Mouse (Mus musculus): ENCODE data around the gene Dnajb4.

Gene Dnajb4

GRCm38 (mm10) chr3:152224918-152225317, 14.8 kb upstream of the Dnajb4 start:
- ChIA-PET CTCF (interaction anchor here in 3 of 4 experiments (0.6 to 2.8 kb wide), 5 partner anchors 10 to 114 kb away, joined by 3 to 17 read pairs (median 6); no protein-coding TSS in a partner anchor), POLR2A (interaction anchor here (0.6 to 10.6 kb wide), 18 partner anchors 9 to 170 kb away, joined by 3 to 404 read pairs (median 5); partner anchors contain the start of genes Dnajb4 (in 1 of the 4), Fubp1 (in 1 of the 4), Usp33 (in 1 of the 4) and Zzz3 (in 1 of the 4))

- ChIA-PET POLR2A (interaction anchor here in 3 of 4 experiments (0.7 to 16.4 kb wide), 13 partner anchors 9 to 182 kb away, joined by 3 to 404 read pairs (median 4); partner anchors contain the start of gene Zzz3 (in 1 of the 3)), CTCF (no interaction called here)
These were observed 3.3 kb upstream of the Dnajb4 start for GRCm38 (mm10) chr3:152213416-152213815.

- POLR2A ChIA-PET = interaction anchor here (0.6 to 16.4 kb wide), 47 partner anchors 9 to 1701 kb away, joined by 3 to 404 read pairs (median 6); partner anchors contain the start of genes Gipc2 (in 2 of the 4), Rabggtb (in 1 of the 4) and Zzz3 (in 1 of the 4)
- CTCF ChIA-PET = interaction anchor here in 1 of 4 experiments (1.2 kb wide), 1 partner anchor 101 kb away, joined by 3 read pairs; no protein-coding TSS in a partner anchor
These were observed 1.7 kb upstream of the Dnajb4 start for GRCm38 (mm10) chr3:152211731-152212279.

GRCm38 (mm10) chr3:152210728-152211391, 758 bp upstream of the Dnajb4 start:
- ChIA-PET POLR2A (interaction anchor here (0.6 to 16.4 kb wide), 59 partner anchors 9 to 1702 kb away, joined by 3 to 404 read pairs (median 5); partner anchors contain the start of genes Gipc2 (in 2 of the 4), Zzz3 (in 2 of the 4), Nexn (in 1 of the 4) and Rabggtb (in 1 of the 4)), CTCF (interaction anchor here in 2 of 4 experiments (0.5 to 1.2 kb wide), 2 partner anchors 100 to 200 kb away, joined by 3 to 4 read pairs; no protein-coding TSS in a partner anchor)

- ChIA-PET POLR2A (interaction anchor here (0.6 to 16.4 kb wide), 39 partner anchors 9 to 303 kb away, joined by 3 to 404 read pairs (median 4); partner anchors contain the start of genes Gipc2 (in 3 of the 4), Miga1 (in 1 of the 4) and Zzz3 (in 1 of the 4)), CTCF (no interaction called here)
These were observed 730 bp downstream of the Dnajb4 start for GRCm38 (mm10) chr3:152209177-152209966.

- ChIA-PET POLR2A (interaction anchor here in 2 of 4 experiments (0.8 to 16.4 kb wide), 28 partner anchors 8 to 132 kb away, joined by 3 to 404 read pairs (median 6); partner anchors contain the start of genes Gipc2 (in 2 of the 2) and Miga1 (in 1 of the 2)), CTCF (no interaction called here)
These were observed 1.8 kb downstream of the Dnajb4 start for GRCm38 (mm10) chr3:152208096-152208885.

- ChIA-PET CTCF (no interaction called here), POLR2A (interaction anchor here in 3 of 4 experiments (0.6 to 16.4 kb wide), 14 partner anchors 8 to 60 kb away, joined by 3 to 404 read pairs (median 4); partner anchors contain the start of gene Gipc2 (in 1 of the 3))
These were observed 2.9 kb downstream of the Dnajb4 start for GRCm38 (mm10) chr3:152207156-152207555.

GRCm38 (mm10) chr3:152204577-152204976, 5.5 kb downstream of the Dnajb4 start:
- CTCF ChIA-PET = no interaction called here
- POLR2A ChIA-PET = interaction anchor here in 3 of 4 experiments (0.6 to 6.3 kb wide), 9 partner anchors 9 to 128 kb away, joined by 3 to 41 read pairs (median 3); partner anchors contain the start of gene Gipc2 (in 1 of the 3)

- CTCF ChIA-PET = interaction anchor here in 1 of 4 experiments (0.5 kb wide), 1 partner anchor 110 kb away, joined by 4 read pairs; no protein-coding TSS in a partner anchor
- POLR2A ChIA-PET = interaction anchor here in 2 of 4 experiments (0.6 to 6.3 kb wide), 8 partner anchors 10 to 128 kb away, joined by 3 to 41 read pairs (median 4); partner anchors contain the start of gene Gipc2 (in 1 of the 2)
These were observed 6.1 kb downstream of the Dnajb4 start for GRCm38 (mm10) chr3:152203996-152204395.

- ChIA-PET CTCF (interaction anchor here in 1 of 4 experiments (0.5 kb wide), 1 partner anchor 109 kb away, joined by 4 read pairs; no protein-coding TSS in a partner anchor), POLR2A (interaction anchor here in 2 of 4 experiments (1.0 to 5.2 kb wide), 4 partner anchors 9 to 129 kb away, joined by 3 to 29 read pairs (median 3); partner anchors contain the start of gene Gipc2 (in 1 of the 2))
These were observed 6.7 kb downstream of the Dnajb4 start for GRCm38 (mm10) chr3:152203411-152203810.

GRCm38 (mm10) chr3:152202942-152203341, 7.2 kb downstream of the Dnajb4 start:
- ChIA-PET CTCF (no interaction called here), POLR2A (interaction anchor here in 1 of 4 experiments (1.0 to 5.2 kb wide), 2 partner anchors 9 to 37 kb away, joined by 3 to 29 read pairs; no protein-coding TSS in a partner anchor)

GRCm38 (mm10) chr3:152201651-152202050, 8.5 kb downstream of the Dnajb4 start:
- ChIA-PET POLR2A (interaction anchor here in 2 of 4 experiments (0.7 to 1.8 kb wide), 8 partner anchors 9 to 95 kb away, joined by 3 to 5 read pairs (median 3); no protein-coding TSS in a partner anchor), CTCF (no interaction called here)

GRCm38 (mm10) chr3:152201181-152201580, 8.9 kb downstream of the Dnajb4 start:
- ChIA-PET CTCF (no interaction called here), POLR2A (interaction anchor here in 2 of 4 experiments (0.7 to 1.9 kb wide), 8 partner anchors 8 to 94 kb away, joined by 3 to 7 read pairs (median 3); no protein-coding TSS in a partner anchor)

- POLR2A ChIA-PET = interaction anchor here in 3 of 4 experiments (0.5 to 3.5 kb wide), 4 partner anchors 8 to 378 kb away, joined by 6 to 27 read pairs (median 8); partner anchors contain the start of genes Dnajb4 (in 1 of the 3) and Fubp1 (in 1 of the 3)
These were observed 11.0 kb downstream of the Dnajb4 start for GRCm38 (mm10) chr3:152199125-152199524.

GRCm38 (mm10) chr3:152197246-152197645, 12.9 kb downstream of the Dnajb4 start:
- POLR2A ChIA-PET = interaction anchor here in 2 of 4 experiments (1.2 to 3.5 kb wide), 4 partner anchors 10 to 32 kb away, joined by 4 to 27 read pairs (median 8); partner anchors contain the start of genes Dnajb4 (in 1 of the 2), Fubp1 (in 1 of the 2) and Gipc2 (in 1 of the 2)
- CTCF ChIA-PET = interaction anchor here in 3 of 4 experiments (0.6 to 1.2 kb wide), 3 partner anchors 10 to 103 kb away, joined by 3 to 5 read pairs (median 3); no protein-coding TSS in a partner anchor

More at GRCm38 (mm10) chr3:152199125-152199524, 11.0 kb downstream of the Dnajb4 start:
- CTCF ChIA-PET = no interaction called here

- ChIA-PET POLR2A (interaction anchor here (0.6 to 4.4 kb wide), 27 partner anchors 8 to 285 kb away, joined by 3 to 41 read pairs (median 5); partner anchors contain the start of genes Dnajb4 (in 3 of the 4), Fubp1 (in 3 of the 4) and Gipc2 (in 1 of the 4)), CTCF (interaction anchor here in 3 of 4 experiments (0.5 to 1.6 kb wide), 8 partner anchors 13 to 281 kb away, joined by 3 to 6 read pairs (median 3); partner anchors contain the start of gene Gipc2 (in 1 of the 3))
These were observed 16.4 kb downstream of the Dnajb4 start for GRCm38 (mm10) chr3:152193635-152194097.

Data from embryonic stem cell, embryonic (primary cell).